Mouse (Mus musculus) cerebellum, adult 2 months (tissue): ENCODE measurements around the gene Flywch2.

ENCODE experiments used
- CTCF ChIP-seq: fragments of 200-500 bp; IDR thresholded peaks from 2 replicates; pipeline ENCODE4 v1.5.1; 2011; ENCODE audit warnings: low read depth, mild to moderate bottlenecking, control low read depth, low read length, moderate library complexity, borderline replicate concordance; ENCODE audit not compliant: insufficient read depth
- POLR2A ChIP-seq: fragments of 200-500 bp; IDR thresholded peaks from 2 replicates; pipeline ENCODE4 v1.6.1; 2011; ENCODE audit warnings: low read length, control low read depth, borderline replicate concordance; ENCODE audit not compliant: insufficient read depth

GRCm38 (mm10) chr17:23795323-23795722 lies 9.4 kb upstream of the Flywch2 start:
- TF ChIP-seq POLR2A (no peak), CTCF (no peak)
